Mouse (Mus musculus) pancreas, adult 10 weeks (tissue): ENCODE data around the gene Gtf2h2. TPM values are rescaled to one million over a fixed set of nuclear protein-coding genes. Genes with fewer than 3 reads are reported as not detected.

Source experiments
- polyA plus RNA-seq: library from polyadenylated mRNA; stranded (reverse); fragments of 350-450 nt; fragmentation: Illumina TruSeq; extraction: RNeasy Lipid Tissue Mini Kit (QIAGEN cat#74804); gene quantifications from one replicate; pipeline ENCODE4 v1.2.3, GENCODE M21; 2015; ENCODE audit warnings: low read depth, low replicate concordance; ENCODE audit not compliant: insufficient read depth

The Gtf2h2 gene
- polyA plus RNA-seq = 12.6 TPM

DNA sequence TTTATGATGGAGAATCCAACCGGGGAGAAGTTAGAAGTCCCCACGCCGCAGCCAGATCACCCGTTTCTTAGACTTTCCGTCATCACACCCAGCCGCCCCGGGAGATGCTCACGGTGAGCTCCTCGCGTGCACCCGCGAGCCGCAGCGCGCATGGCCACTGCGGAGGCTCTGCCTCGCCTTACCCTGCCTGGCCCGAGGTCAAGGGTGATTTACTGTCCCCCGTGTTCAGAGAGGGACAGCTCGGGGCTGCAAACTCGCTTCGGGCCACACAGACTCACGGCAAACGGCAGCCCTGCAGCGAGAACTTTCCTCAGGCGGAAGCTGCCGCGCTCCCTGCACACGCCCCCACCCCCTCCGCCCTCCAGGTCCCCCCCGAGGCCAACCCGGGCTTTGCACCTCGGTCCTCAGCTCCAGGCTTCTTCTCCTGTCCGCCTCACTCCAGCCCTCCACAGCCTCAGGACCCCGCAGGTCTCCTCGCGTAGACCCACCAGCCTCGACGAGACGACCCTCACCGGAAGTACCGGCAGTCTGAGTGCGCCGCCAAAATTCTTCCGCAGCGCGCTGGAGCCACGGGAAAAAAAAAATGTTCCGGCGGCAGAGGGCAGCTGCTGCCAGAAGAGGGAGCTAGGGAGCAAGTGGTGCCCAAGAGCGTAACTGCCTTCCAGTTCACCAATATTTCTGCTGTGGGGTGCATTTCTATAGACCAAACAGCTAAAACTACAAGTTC, at the start of gene Gtf2h2:
TSS of gene Gtf2h2 (minus strand) at position 519 of the 727 bp plus-strand sequence.

DNA sequence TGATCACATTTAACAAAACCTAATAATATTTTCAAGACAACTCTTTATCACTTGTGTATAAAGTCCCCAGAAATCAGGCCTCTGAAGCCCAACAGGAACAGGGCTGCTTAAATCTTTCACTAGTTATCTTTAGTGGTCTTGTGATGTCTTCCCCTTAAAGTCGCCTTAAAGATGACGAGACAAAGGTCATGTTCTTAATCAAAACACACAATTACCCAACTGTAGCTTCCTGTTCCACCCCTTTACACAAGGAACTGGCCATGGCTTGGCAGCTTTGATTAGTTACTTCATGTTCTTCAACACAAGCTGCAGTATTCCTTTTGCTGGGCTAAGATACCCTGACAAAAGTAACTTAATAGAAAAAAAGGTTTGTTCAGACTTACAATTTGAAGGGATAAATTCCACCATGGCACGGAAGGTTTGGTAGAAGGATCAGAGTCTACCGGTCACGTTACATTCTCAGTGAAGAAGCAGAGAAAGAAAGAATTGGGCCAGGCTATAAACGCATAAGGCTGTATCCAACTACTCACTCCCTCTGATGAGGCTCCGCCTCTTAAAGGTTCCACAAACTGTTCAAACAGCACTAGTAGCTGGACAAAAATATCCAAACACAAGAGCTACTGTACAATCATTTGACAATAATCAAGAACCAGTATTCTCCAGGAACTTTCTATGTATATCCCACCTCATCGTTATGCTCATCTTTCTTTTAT, 39.8 kb downstream of the Gtf2h2 start, which contains the start of gene Naip1:
TSS of gene Naip1 (minus strand) at position 455 of the 713 bp plus-strand sequence.

Other genes with a start within 250 kb of the Gtf2h2 start
- gene Naip5, start 246.3 kb downstream of the Gtf2h2 start, polyA plus RNA-seq = 0.50 TPM
- 0.87 TPM for gene Naip6, start 174.9 kb downstream of the Gtf2h2 start, polyA plus RNA-seq
- gene Naip1, start 39.7 kb downstream of the Gtf2h2 start, polyA plus RNA-seq = not detected
- gene Ocln, start 60.1 kb upstream of the Gtf2h2 start, polyA plus RNA-seq = 1.8 TPM
- gene Marveld2, start 124.4 kb upstream of the Gtf2h2 start, polyA plus RNA-seq = 2.8 TPM
- 13.9 TPM for gene Ak6, start 158.4 kb upstream of the Gtf2h2 start, polyA plus RNA-seq
- 5.6 TPM for gene Rad17, start 158.5 kb upstream of the Gtf2h2 start, polyA plus RNA-seq
- 1.8 TPM for gene Taf9, start 159.0 kb upstream of the Gtf2h2 start, polyA plus RNA-seq
- gene Ccdc125, start 177.1 kb upstream of the Gtf2h2 start, polyA plus RNA-seq = 1.00 TPM
- gene Cdk7, start 238.4 kb upstream of the Gtf2h2 start, polyA plus RNA-seq = 7.1 TPM